11 mouse cellular contexts compared by ENCODE assay signal in genomic region chr7:28447101-28447830, GRCm38 (mm10). TPM values are rescaled to one million over a fixed set of nuclear protein-coding genes. Genes with fewer than 3 reads are reported as not detected.
DNase-seq lines count a peak whose midpoint lies in the region; ATAC-seq lines count a peak whose summit lies in the region.
"Had no signal": no experiment of that assay in that cellular context is flagged by ENCODE, and none has a peak within 500 bp of the region (broad histone marks: within the 10 kb centered on the region; RNA-seq: fewer than 3 reads in every experiment).

No protein-coding gene starts in this region.

- no peaks in the 10 kb centered on the region for H3K9me3 ChIP-seq in kidney, embryonic 14.5 days (ENCODE audit: control insufficient read depth, low read length)
- H3K9me3 ChIP-seq: embryonic facial prominence, embryonic 12.5 days had no signal

- no peaks in the 10 kb centered on the region for H3K36me3 ChIP-seq in kidney, embryonic 14.5 days (ENCODE audit: control insufficient read depth, insufficient read depth, low read length)
- H3K36me3 ChIP-seq: embryonic facial prominence, embryonic 12.5 days had no signal

- DNase-seq in kidney, adult 11 months, result peak; percentile 34
- DNase-seq in Muller cell, postnatal 12 days (ENCODE audit: inconsistent ontology term), result peak; percentile 29
- DNase-seq in adrenal gland, postnatal 36 days, result peak; percentile 53 to 59
- DNase-seq in kidney, postnatal 10 days, result peak; percentile 36
- DNase-seq in T-cell, adult 2 months (ENCODE audit: low spot score), result no peak
- DNase-seq in right cerebral cortex, postnatal 36 days (ENCODE audit: low spot score in 2 of 2), result no peak
- DNase-seq in cerebellum, adult 8-10 months, result no peak

- no peak overlapping the region for H3K27ac ChIP-seq in kidney, embryonic 14.5 days (ENCODE audit: low read depth, low read length)
- H3K27ac ChIP-seq: embryonic facial prominence, embryonic 12.5 days; kidney, postnatal 0 days had no signal

- H3K27me3 ChIP-seq in kidney, embryonic 14.5 days (ENCODE audit: control insufficient read depth, insufficient read depth, low read length), result no peaks in the 10 kb centered on the region
- H3K27me3 ChIP-seq: embryonic facial prominence, embryonic 12.5 days had no signal

- WGBS in kidney, embryonic 14.5 days, result 22% methylated on average over 12 of the region's 12 CpGs

- no peak overlapping the region for H3K4me3 ChIP-seq in kidney, embryonic 14.5 days (ENCODE audit: low read length)
- H3K4me3 ChIP-seq: embryonic facial prominence, embryonic 12.5 days had no signal

- H3K4me1 ChIP-seq in kidney, embryonic 14.5 days (ENCODE audit: control insufficient read depth, insufficient read depth, low read length), result no peaks in the 10 kb centered on the region
- H3K4me1 ChIP-seq: embryonic facial prominence, embryonic 12.5 days had no signal

- H3K9ac ChIP-seq in kidney, embryonic 14.5 days (ENCODE audit: low read depth, low read length), result no peak overlapping the region
- H3K9ac ChIP-seq: embryonic facial prominence, embryonic 12.5 days had no signal

- H3K4me2 ChIP-seq in kidney, embryonic 14.5 days (replicated peaks; ENCODE audit: low read depth, low read length), result no peak overlapping the region
- H3K4me2 ChIP-seq: embryonic facial prominence, embryonic 12.5 days had no signal

- no peak for ATAC-seq in kidney, embryonic 14.5 days (ENCODE audit: low FRiP score, low TSS enrichment)
- ATAC-seq: lung, postnatal 0 days had no signal

RNA-seq across cellular contexts. Expression of gene Lrfn1, which starts 4.5 kb away (rescaled TPM):
- 3.2 and 4.9 TPM in 2 replicates for polyA plus RNA-seq in kidney, embryonic 14.5 days (2014; fragmentation: Nextera tagmentation; extraction: Ambion mirVana)
- 10 to 100 TPM; 15.6 to 17.5 TPM for total RNA-seq in adrenal gland, postnatal 36 days (2021)

RNA-seq across cellular contexts. Expression of gene Gmfg, which starts 10.0 kb away (rescaled TPM):
- 11.8 and 17.9 TPM in 2 replicates for polyA plus RNA-seq in kidney, embryonic 14.5 days (2014; fragmentation: Nextera tagmentation; extraction: Ambion mirVana)
- 1 to 10 TPM; 6.7 to 8.1 TPM for total RNA-seq in adrenal gland, postnatal 36 days (2021)

RNA-seq across cellular contexts. Expression of gene Paf1, which starts 54.5 kb away (rescaled TPM):
- polyA plus RNA-seq in kidney, embryonic 14.5 days (2014; fragmentation: Nextera tagmentation; extraction: Ambion mirVana), result 68.4 and 82.1 TPM in 2 replicates
- 10 to 100 TPM; 67.3 to 77.7 TPM for total RNA-seq in adrenal gland, postnatal 36 days (2021)

RNA-seq across cellular contexts. Expression of gene Med29, which starts 54.8 kb away (rescaled TPM):
- 54.5 and 68.8 TPM in 2 replicates for polyA plus RNA-seq in kidney, embryonic 14.5 days (2014; fragmentation: Nextera tagmentation; extraction: Ambion mirVana)
- 10 to 100 TPM; 33.6 to 47.4 TPM for total RNA-seq in adrenal gland, postnatal 36 days (2021)

Comparison
In these comparisons a context has a peak if more than half of its experiments do, and no peak if none do; other contexts are left out.
1. DNase-seq: peak in kidney, adult 11 months (single experiment), Muller cell, postnatal 12 days (single experiment), adrenal gland, postnatal 36 days (2 of 2) and kidney, postnatal 10 days (single experiment); none in T-cell, adult 2 months (single experiment), right cerebral cortex, postnatal 36 days (0 of 2) and cerebellum, adult 8-10 months (single experiment).